Mouse (Mus musculus): ENCODE data around the gene Retsat.

The Retsat gene

GRCm38 (mm10) chr6:72593011-72593803 lies 5.1 kb upstream of the Retsat start:
- no peak for DNase-seq

GRCm38 (mm10) chr6:72593914-72594313 lies 4.4 kb upstream of the Retsat start:
- no peak for DNase-seq

- DNase-seq = peak; percentile 47
Observed at GRCm38 (mm10) chr6:72597083-72597874, 996 bp upstream of the Retsat start.

- peak; percentile 77 for DNase-seq
Observed at GRCm38 (mm10) chr6:72598791-72599557, 699 bp downstream of the Retsat start.

GRCm38 (mm10) chr6:72600216-72600615 lies 1.9 kb downstream of the Retsat start:
- DNase-seq = no peak

GRCm38 (mm10) chr6:72600771-72601170 lies 2.5 kb downstream of the Retsat start:
- no peak for DNase-seq

GRCm38 (mm10) chr6:72601732-72602131 lies 3.5 kb downstream of the Retsat start:
- peak; percentile 78 for DNase-seq

GRCm38 (mm10) chr6:72604066-72604465 lies 5.8 kb downstream of the Retsat start:
- DNase-seq = no peak

GRCm38 (mm10) chr6:72607060-72607459 lies 8.8 kb downstream of the Retsat start:
- DNase-seq = no peak

GRCm38 (mm10) chr6:72607676-72608075 lies 9.4 kb downstream of the Retsat start:
- DNase-seq = no peak

GRCm38 (mm10) chr6:72608662-72609184 lies 10.4 kb downstream of the Retsat start:
- no peak for DNase-seq

GRCm38 (mm10) chr6:72610261-72610660 lies 12.0 kb downstream of the Retsat start:
- DNase-seq = no peak

- DNase-seq = no peak
Observed at GRCm38 (mm10) chr6:72615151-72615550, 16.9 kb downstream of the Retsat start.

GRCm38 (mm10) chr6:72615561-72616375 lies 17.5 kb downstream of the Retsat start:
- peak; percentile 46 for DNase-seq

- peak; percentile 93 for DNase-seq
Observed at GRCm38 (mm10) chr6:72616643-72617288, 18.5 kb downstream of the Retsat start, which contains the start of gene Tgoln1. Gene Tgoln1 (minus strand): TSS chr6:72617000.

- DNase-seq = no peak
Observed at GRCm38 (mm10) chr6:72619734-72620532, 21.7 kb downstream of the Retsat start.

- no peak for DNase-seq
Observed at GRCm38 (mm10) chr6:72620920-72621319, 22.6 kb downstream of the Retsat start.

GRCm38 (mm10) chr6:72622917-72623316 lies 24.6 kb downstream of the Retsat start:
- no peak for DNase-seq

- DNase-seq = no peak
Observed at GRCm38 (mm10) chr6:72623661-72624402, 25.6 kb downstream of the Retsat start.

- no peak for DNase-seq
Observed at GRCm38 (mm10) chr6:72626391-72626790, 28.1 kb downstream of the Retsat start.

All from cerebellum, adult 9-10 months (tissue).